Mouse (Mus musculus) C2C12 (cell line): ENCODE measurements around the gene Ap4b1. TPM values are rescaled to one million over a fixed set of nuclear protein-coding genes. Genes with fewer than 3 reads are reported as not detected.

Experiments used
- H3K27me3 ChIP-seq: one replicate; pipeline ENCODE4 v1.6.1; 2011; ENCODE audit not compliant: control insufficient read depth, insufficient read depth, insufficient read length
- H3K36me3 ChIP-seq: one replicate; pipeline ENCODE4 v1.6.1; 2011; ENCODE audit not compliant: control insufficient read depth, insufficient read depth
- H3K4me3 ChIP-seq: one replicate; pipeline ENCODE4 v1.5.1; 2011; ENCODE audit warnings: mild to moderate bottlenecking, control low read depth; ENCODE audit not compliant: poor library complexity, insufficient read depth, severe bottlenecking
- H3K79me2 ChIP-seq: one replicate; pipeline ENCODE4 v1.6.1; 2011; ENCODE audit not compliant: control insufficient read depth, insufficient read depth
- H3K79me3 ChIP-seq: one replicate; pipeline ENCODE4 v1.6.1; 2011; ENCODE audit warnings: low read depth, control low read depth
- H3ac ChIP-seq: one replicate; pipeline ENCODE3; 2011; ENCODE audit warnings: low read depth; ENCODE audit not compliant: control insufficient read depth, insufficient read length
- CEBPB ChIP-seq: IDR thresholded peaks from one replicate; pipeline ENCODE4 v1.6.1; 2011; ENCODE audit warnings: low read depth, mild to moderate bottlenecking, control low read depth, moderate library complexity
- CTCF ChIP-seq: IDR thresholded peaks from one replicate; pipeline ENCODE4 v1.5.1; 2011; ENCODE audit not compliant: control insufficient read depth, insufficient read depth, insufficient read length
- FOSL1 ChIP-seq: IDR thresholded peaks from one replicate; pipeline ENCODE4 v1.8.0; 2011; ENCODE audit warnings: mild to moderate bottlenecking, low read length; ENCODE audit not compliant: poor library complexity, insufficient read depth, severe bottlenecking
- MAX ChIP-seq: IDR thresholded peaks from one replicate; pipeline ENCODE4 v1.6.1; 2011; ENCODE audit warnings: mild to moderate bottlenecking, control low read depth
- MYOD1 ChIP-seq: IDR thresholded peaks from one replicate; pipeline ENCODE4 v1.6.1; 2011; ENCODE audit warnings: low read depth; ENCODE audit not compliant: control insufficient read depth, insufficient read length
- MYOG ChIP-seq: IDR thresholded peaks from one replicate; pipeline ENCODE4 v1.6.1; 2011; ENCODE audit not compliant: control insufficient read depth, insufficient read length; ENCODE audit errors: extremely low read depth
- USF1 ChIP-seq: IDR thresholded peaks from one replicate; pipeline ENCODE4 v1.6.1; 2011; ENCODE audit warnings: low read depth, mild to moderate bottlenecking, control low read depth, moderate library complexity
- polyA plus RNA-seq: library from polyadenylated mRNA; unstranded; fragments of >200 nt; fragmentation: generic; extraction: Trizol; gene quantifications from one replicate; pipeline ENCODE4 v1.2.1, GENCODE M21; 2012; ENCODE audit warnings: missing spikeins

Ap4b1 gene
- polyA plus RNA-seq, 1 experiment = 8.8 TPM

- H3K36me3 ChIP-seq = no peaks in the 10 kb centered on the region
- H3K79me3 ChIP-seq = no peaks in the 10 kb centered on the region
- H3ac ChIP-seq = peak within 1 kb of the TSS; percentile 1
- TF ChIP-seq MYOG (no peak), CTCF (no peak), FOSL1 (no peak)
- H3K79me2 ChIP-seq = no peaks in the 10 kb centered on the region
- H3K27me3 ChIP-seq = no peaks in the 10 kb centered on the region
- H3K4me3 ChIP-seq = no peak within 1 kb of the TSS
Observed at GRCm38 (mm10) chr3:103858881-103859801, 49.8 kb downstream of the Ap4b1 start, which contains the start of gene Ptpn22. Gene Ptpn22 (plus strand): TSS chr3:103859795.

GRCm38 (mm10) chr3:103859851-103860391 lies 50.6 kb downstream of the Ap4b1 start:
- Histone ChIP-seq H3K79me2 (no peaks in the 10 kb centered on the region), H3ac (peak overlapping the region; percentile 1), H3K36me3 (no peaks in the 10 kb centered on the region), H3K27me3 (no peaks in the 10 kb centered on the region), H3K79me3 (no peaks in the 10 kb centered on the region), H3K4me3 (no peak overlapping the region)
- TF ChIP-seq MYOD1 (no peak), CEBPB (no peak), MAX (peak; percentile 90)

- H3ac ChIP-seq = no peak overlapping the region
Observed at GRCm38 (mm10) chr3:103862721-103863220, 53.5 kb downstream of the Ap4b1 start.

GRCm38 (mm10) chr3:103864200-103864599 lies 54.9 kb downstream of the Ap4b1 start:
- Histone ChIP-seq H3K36me3 (no peaks in the 10 kb centered on the region), H3K4me3 (no peak overlapping the region), H3K27me3 (no peaks in the 10 kb centered on the region), H3K79me3 (no peaks in the 10 kb centered on the region), H3ac (no peak overlapping the region), H3K79me2 (no peaks in the 10 kb centered on the region)
- no peak for TF ChIP-seq CTCF
- no peak for TF ChIP-seq MAX
- TF ChIP-seq MYOG = no peak
- no peak for TF ChIP-seq CEBPB
- TF ChIP-seq MYOD1 = no peak
- TF ChIP-seq FOSL1 = no peak
- no peak for TF ChIP-seq USF1

More at GRCm38 (mm10) chr3:103862721-103863220, 53.5 kb downstream of the Ap4b1 start:
- no peaks in the 10 kb centered on the region for H3K27me3 ChIP-seq
- TF ChIP-seq MYOD1 (no peak), USF1 (no peak), FOSL1 (no peak), MYOG (no peak)
- no peak overlapping the region for H3K4me3 ChIP-seq
- no peaks in the 10 kb centered on the region for H3K79me3 ChIP-seq
- no peaks in the 10 kb centered on the region for H3K79me2 ChIP-seq
- H3K36me3 ChIP-seq = no peaks in the 10 kb centered on the region

GRCm38 (mm10) chr3:103867424-103867971 lies 58.2 kb downstream of the Ap4b1 start:
- Histone ChIP-seq H3K79me2 (no peaks in the 10 kb centered on the region), H3ac (no peak overlapping the region), H3K4me3 (no peak overlapping the region), H3K36me3 (no peaks in the 10 kb centered on the region), H3K79me3 (no peaks in the 10 kb centered on the region), H3K27me3 (no peaks in the 10 kb centered on the region)
- no peak for TF ChIP-seq FOSL1
- TF ChIP-seq CEBPB = no peak
- no peak for TF ChIP-seq MAX
- TF ChIP-seq MYOD1 = no peak

- no peaks in the 10 kb centered on the region for H3K79me2 ChIP-seq
- no peak for TF ChIP-seq MAX
- no peak for TF ChIP-seq USF1
- TF ChIP-seq FOSL1 = no peak
- TF ChIP-seq CTCF = no peak
- no peak for TF ChIP-seq MYOD1
- no peak for TF ChIP-seq CEBPB
- TF ChIP-seq MYOG = no peak
- no peaks in the 10 kb centered on the region for H3K27me3 ChIP-seq
- no peak overlapping the region for H3ac ChIP-seq
- no peak overlapping the region for H3K4me3 ChIP-seq
- H3K79me3 ChIP-seq = no peaks in the 10 kb centered on the region
- H3K36me3 ChIP-seq = no peaks in the 10 kb centered on the region
Observed at GRCm38 (mm10) chr3:103868008-103868407, 58.7 kb downstream of the Ap4b1 start.

Other genes with a start within 250 kb of the Ap4b1 start
- not detected for gene Syt6, start 234.3 kb upstream of the Ap4b1 start, polyA plus RNA-seq
- gene Atg4a-ps, start 163.5 kb upstream of the Ap4b1 start, polyA plus RNA-seq = 0.04 TPM
- 7.5 TPM for gene Olfml3, start 71.5 kb upstream of the Ap4b1 start, polyA plus RNA-seq
- gene Gm10964, start 70.2 kb upstream of the Ap4b1 start, polyA plus RNA-seq = not detected
- 15.6 TPM for gene Hipk1, start 18.0 kb upstream of the Ap4b1 start, polyA plus RNA-seq
- 7.6 TPM for gene Dclre1b, start 76 bp upstream of the Ap4b1 start, polyA plus RNA-seq
- gene Gm43064, start 53 bp downstream of the Ap4b1 start, polyA plus RNA-seq = not detected
- gene Bcl2l15, start 23.1 kb downstream of the Ap4b1 start, polyA plus RNA-seq = 0.37 TPM
- 1.8 TPM for gene Ptpn22, start 50.3 kb downstream of the Ap4b1 start, polyA plus RNA-seq
- gene Rsbn1, start 104.6 kb downstream of the Ap4b1 start, polyA plus RNA-seq = 2.6 TPM
- gene Phtf1, start 158.6 kb downstream of the Ap4b1 start, polyA plus RNA-seq = 10.0 TPM